Mouse (Mus musculus) myocyte (in vitro differentiated cells): ENCODE data around the gene Zbed6. TPM values are rescaled to one million over a fixed set of nuclear protein-coding genes. Genes with fewer than 3 reads are reported as not detected.

Experiments used
- H3K27me3 ChIP-seq: one replicate; pipeline ENCODE4 v1.6.1; 2011; ENCODE audit not compliant: control insufficient read depth, insufficient read depth, insufficient read length
- H3K36me3 ChIP-seq: one replicate; pipeline ENCODE4 v1.6.1; 2011; ENCODE audit not compliant: control insufficient read depth, insufficient read depth
- H3K4me2 ChIP-seq: one replicate; pipeline ENCODE4 v1.6.1; 2011; ENCODE audit warnings: low read depth, control low read depth
- H3K4me3 ChIP-seq: one replicate; pipeline ENCODE4 v1.5.1; 2011; ENCODE audit warnings: mild to moderate bottlenecking, control low read depth, moderate library complexity
- H3K79me2 ChIP-seq: one replicate; pipeline ENCODE4 v1.6.1; 2011; ENCODE audit not compliant: control insufficient read depth, insufficient read depth
- H3ac ChIP-seq: one replicate; pipeline ENCODE4 v1.6.1; 2011; ENCODE audit not compliant: control insufficient read depth, insufficient read length
- CEBPB ChIP-seq: IDR thresholded peaks from 2 replicates; pipeline ENCODE4 v1.6.1; 2011; ENCODE audit warnings: mild to moderate bottlenecking, moderate library complexity; ENCODE audit not compliant: poor library complexity, insufficient read depth, severe bottlenecking
- E2F4 ChIP-seq: IDR thresholded peaks from one replicate; pipeline ENCODE4 v1.6.1; 2011; ENCODE audit warnings: mild to moderate bottlenecking, control low read depth, moderate library complexity; ENCODE audit not compliant: insufficient read depth
- MAX ChIP-seq: IDR thresholded peaks from one replicate; pipeline ENCODE4 v1.6.1; 2011; ENCODE audit warnings: low read depth, mild to moderate bottlenecking, control low read depth
- MYOD1 ChIP-seq, 3 experiments: IDR thresholded peaks; one replicate each; pipeline ENCODE4 v1.6.1; 2011; ENCODE audit warnings: control low read depth in 2 of 3, low read depth in 2 of 3, mild to moderate bottlenecking in 2 of 3, moderate library complexity in 1 of 3; ENCODE audit not compliant: insufficient read length in 2 of 3, control insufficient read depth in 1 of 3
- MYOG ChIP-seq, 3 experiments: IDR thresholded peaks; one replicate each; pipeline ENCODE4 v1.6.1; 2011; ENCODE audit warnings: control low read depth in 2 of 3, low read depth in 2 of 3, mild to moderate bottlenecking in 2 of 3; ENCODE audit not compliant: insufficient read length in 2 of 3, control insufficient read depth in 1 of 3, insufficient read depth in 1 of 3
- POLR2A ChIP-seq: IDR thresholded peaks from one replicate; pipeline ENCODE4 v1.6.1; 2011; ENCODE audit warnings: low read depth, mild to moderate bottlenecking, control low read depth, moderate library complexity; ENCODE audit not compliant: insufficient read length
- POLR2AphosphoS2 ChIP-seq: IDR thresholded peaks from one replicate; pipeline ENCODE4 v1.6.1; 2011; ENCODE audit warnings: low read depth, control low read depth; ENCODE audit not compliant: insufficient read length
- REST ChIP-seq: IDR thresholded peaks from one replicate; pipeline ENCODE4 v1.6.1; 2011; ENCODE audit warnings: mild to moderate bottlenecking, control low read depth, moderate library complexity; ENCODE audit not compliant: insufficient read depth, insufficient read length
- SRF ChIP-seq: IDR thresholded peaks from one replicate; pipeline ENCODE4 v1.6.1; 2011; ENCODE audit warnings: low read depth; ENCODE audit not compliant: control insufficient read depth, insufficient read length
- TCF12 ChIP-seq: IDR thresholded peaks from one replicate; pipeline ENCODE4 v1.6.1; 2011; ENCODE audit warnings: mild to moderate bottlenecking, control low read depth; ENCODE audit not compliant: poor library complexity, insufficient read depth, severe bottlenecking
- TCF3 ChIP-seq: IDR thresholded peaks from one replicate; pipeline ENCODE4 v1.6.1; 2011; ENCODE audit warnings: low read depth, control low read depth; ENCODE audit not compliant: insufficient read length
- USF1 ChIP-seq: IDR thresholded peaks from one replicate; pipeline ENCODE4 v1.6.1; 2011; ENCODE audit warnings: low read depth, mild to moderate bottlenecking, control low read depth, moderate library complexity
- polyA plus RNA-seq: library from polyadenylated mRNA; unstranded; fragments of >200 nt; fragmentation: generic; extraction: Trizol; gene quantifications from one replicate; pipeline ENCODE4 v1.2.1, GENCODE M21; 2012; ENCODE audit warnings: missing spikeins

Zbed6 gene
- polyA plus RNA-seq, 1 experiment, result 3.2 TPM

GRCm38 (mm10) chr1:133611436-133611835 is 49.2 kb downstream of the Zbed6 start:
- peaks cover 26% of the 10 kb centered on the region for H3K36me3 ChIP-seq
- TF ChIP-seq MYOG (IDR thresholded peaks at IDR 0.05; ENCODE audit: control insufficient read depth in 1 of 3, insufficient read depth in 1 of 3, insufficient read length in 2 of 3, low read depth in 2 of 3), result no peak
- TF ChIP-seq SRF, result no peak
- TF ChIP-seq REST, result no peak
- TF ChIP-seq MYOD1 (IDR thresholded peaks at IDR 0.05; ENCODE audit: control insufficient read depth in 1 of 3, insufficient read length in 2 of 3, low read depth in 2 of 3), result no peak
- no peak for TF ChIP-seq POLR2A
- no peak for TF ChIP-seq POLR2AphosphoS2
- no peak for TF ChIP-seq E2F4
- no peak for TF ChIP-seq TCF12
- peaks cover 29% of the 10 kb centered on the region for H3K79me2 ChIP-seq
- H3K4me2 ChIP-seq, result no peak overlapping the region
- H3ac ChIP-seq, result no peak overlapping the region
- no peaks in the 10 kb centered on the region for H3K27me3 ChIP-seq
- no peak overlapping the region for H3K4me3 ChIP-seq

- Histone ChIP-seq H3K4me3 (peak overlapping the region; percentile 65), H3K79me2 (peaks cover 29% of the 10 kb centered on the region), H3ac (peak overlapping the region; percentile 44), H3K27me3 (no peaks in the 10 kb centered on the region), H3K36me3 (peaks cover 29% of the 10 kb centered on the region), H3K4me2 (peak overlapping the region; percentile 41)
- no peak for TF ChIP-seq TCF12
- TF ChIP-seq MAX, result no peak
- no peak for TF ChIP-seq MYOG (IDR thresholded peaks at IDR 0.05; ENCODE audit: control insufficient read depth in 1 of 3, insufficient read depth in 1 of 3, insufficient read length in 2 of 3, low read depth in 2 of 3)
- no peak for TF ChIP-seq REST
- TF ChIP-seq POLR2AphosphoS2, result no peak
- no peak for TF ChIP-seq POLR2A
- no peak for TF ChIP-seq E2F4
- TF ChIP-seq CEBPB, result no peak
- TF ChIP-seq USF1, result no peak
- TF ChIP-seq MYOD1 (IDR thresholded peaks at IDR 0.05; ENCODE audit: control insufficient read depth in 1 of 3, insufficient read length in 2 of 3, low read depth in 2 of 3), result no peak
- TF ChIP-seq SRF, result no peak
- TF ChIP-seq TCF3, result no peak
Observed at GRCm38 (mm10) chr1:133610601-133611000, 50.1 kb downstream of the Zbed6 start.

GRCm38 (mm10) chr1:133609771-133610502 is 50.7 kb downstream of the Zbed6 start, which contains the start of gene Snrpe:
Gene Snrpe, minus strand, starts transcription at chr1:133610291.
- peak; percentile 74 for TF ChIP-seq E2F4
- TF ChIP-seq TCF12, result no peak
- no peak for TF ChIP-seq MYOD1 (IDR thresholded peaks at IDR 0.05; ENCODE audit: control insufficient read depth in 1 of 3, insufficient read length in 2 of 3, low read depth in 2 of 3)
- TF ChIP-seq POLR2AphosphoS2, result peak; percentile 83
- no peak for TF ChIP-seq TCF3
- TF ChIP-seq USF1, result no peak
- no peak for TF ChIP-seq POLR2A
- peak in 1 of 3 experiments; percentile 31 for TF ChIP-seq MYOG (IDR thresholded peaks at IDR 0.05; ENCODE audit: control insufficient read depth in 1 of 3, insufficient read depth in 1 of 3, insufficient read length in 2 of 3, low read depth in 2 of 3)
- H3K27me3 ChIP-seq, result no peaks in the 10 kb centered on the region
- H3ac ChIP-seq, result peak within 1 kb of the TSS; percentile 44
- H3K4me2 ChIP-seq, result peak within 1 kb of the TSS; percentile 69
- peaks cover 35% of the 10 kb centered on the region for H3K36me3 ChIP-seq
- peak within 1 kb of the TSS; percentile 65 for H3K4me3 ChIP-seq
- peaks cover 29% of the 10 kb centered on the region for H3K79me2 ChIP-seq

Other genes starting within 250 kb of the Zbed6 start
- 0.80 TPM for gene Sox13, start 236.5 kb downstream of the Zbed6 start, polyA plus RNA-seq
- 240 TPM for gene Snrpe, start 50.6 kb downstream of the Zbed6 start, polyA plus RNA-seq
- gene Gm38394, start 433 bp upstream of the Zbed6 start, polyA plus RNA-seq, result 2.6 TPM
- 0.05 TPM for gene Lax1, start 29.2 kb upstream of the Zbed6 start, polyA plus RNA-seq
- 28.1 TPM for gene Atp2b4, start 140.2 kb upstream of the Zbed6 start, polyA plus RNA-seq
- 0.49 TPM for gene Optc, start 247.1 kb upstream of the Zbed6 start, polyA plus RNA-seq